Mouse (Mus musculus) small intestine, adult 2 months (tissue): Measurements from ENCODE around the gene Igfbp7. TPM values are rescaled to one million over a fixed set of nuclear protein-coding genes. Genes with fewer than 3 reads are reported as not detected.

ENCODE experiments used
- H3K27ac ChIP-seq: fragments of 200-500 bp; 2 replicates; pipeline ENCODE4 v1.5.1; 2012; ENCODE audit warnings: low read depth, low read length, control low read depth, inconsistent platforms; ENCODE audit not compliant: insufficient read depth
- H3K27me3 ChIP-seq: fragments of 200-500 bp; 2 replicates; pipeline ENCODE4 v1.6.1; 2012; ENCODE audit warnings: mild to moderate bottlenecking, moderate library complexity, low read length, inconsistent platforms; ENCODE audit not compliant: control insufficient read depth, insufficient read depth
- H3K36me3 ChIP-seq: fragments of 200-500 bp; 2 replicates; pipeline ENCODE4 v1.6.1; 2012; ENCODE audit warnings: mild to moderate bottlenecking, low read length, control low read depth, inconsistent platforms; ENCODE audit not compliant: control insufficient read depth, insufficient read depth
- H3K4me1 ChIP-seq: fragments of 200-500 bp; 2 replicates; pipeline ENCODE4 v1.6.1; 2012; ENCODE audit warnings: low read length, inconsistent platforms, mixed read lengths; ENCODE audit not compliant: control insufficient read depth, insufficient read depth, insufficient read length
- H3K4me3 ChIP-seq: fragments of 200-500 bp; 2 replicates; pipeline ENCODE4 v1.5.1; 2012; ENCODE audit warnings: low read depth, mild to moderate bottlenecking, control low read depth, inconsistent platforms, low read length, moderate library complexity
- CTCF ChIP-seq: fragments of 200-500 bp; IDR thresholded peaks from 2 replicates; pipeline ENCODE4 v1.5.1; 2012; ENCODE audit warnings: low read depth, mild to moderate bottlenecking, control low read depth, inconsistent platforms, low read length, moderate library complexity, mixed read lengths; ENCODE audit not compliant: insufficient replicate concordance, insufficient read length; ENCODE audit errors: extremely low read depth
- POLR2A ChIP-seq: fragments of 200-500 bp; IDR thresholded peaks from 2 replicates; pipeline ENCODE4 v1.6.1; 2012; ENCODE audit warnings: low read depth, mild to moderate bottlenecking, control low read depth, inconsistent platforms, low read length, moderate library complexity
- WGBS: fragments of 180-500 bp; shearing (Covaris S2); methylation state at CpG from one replicate; pipeline ENCODE4 v1.1.7; 2018; 5-methylcytosine and 5-hydroxymethylcytosine counted together
- polyA plus RNA-seq: library from polyadenylated mRNA; depleted of rRNA; stranded (reverse); fragments of >200 nt; gene quantifications from 2 replicates; pipeline ENCODE4 v1.2.3, GENCODE M21; 2012

Igfbp7 gene
- polyA plus RNA-seq, 1 experiment: 1,449 TPM

DNA sequence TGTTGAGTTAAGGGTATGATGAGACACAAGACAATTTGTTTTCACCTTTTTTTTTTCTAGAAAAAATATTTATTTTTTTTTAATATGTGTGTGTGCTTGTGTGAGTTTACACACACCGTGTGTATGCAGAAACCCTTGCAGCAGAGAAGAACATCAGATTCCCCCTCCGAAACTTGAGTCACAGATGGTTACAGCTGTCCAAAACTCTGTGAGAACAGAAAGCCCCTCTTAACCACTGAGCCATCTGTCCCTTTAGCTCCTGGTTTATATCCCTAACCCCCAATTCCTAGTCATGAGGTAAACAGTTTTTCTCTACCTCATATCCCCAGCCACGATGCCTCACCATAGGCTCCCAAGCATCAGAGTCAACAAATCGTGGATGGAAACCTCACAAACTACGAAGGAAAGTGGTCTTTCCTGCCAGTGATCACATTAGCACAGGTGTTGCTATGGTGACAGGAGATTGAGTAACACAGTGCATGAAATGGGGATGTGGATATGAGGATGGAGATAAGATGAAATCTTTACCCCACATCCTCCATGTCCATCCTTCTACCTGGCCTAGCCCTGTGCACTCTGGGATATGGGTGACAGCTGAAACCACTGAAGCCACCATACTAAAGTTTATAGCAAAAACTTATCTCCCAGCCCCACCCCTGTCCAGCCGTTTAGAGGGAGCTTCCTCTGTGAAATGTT lies 21.8 kb downstream of the Igfbp7 start:
- TF ChIP-seq CTCF: no peak
- no peak for TF ChIP-seq POLR2A
- H3K27ac ChIP-seq: peak overlapping the region; percentile 45
- H3K27me3 ChIP-seq: no peaks in the 10 kb centered on the region
- no peaks in the 10 kb centered on the region for H3K36me3 ChIP-seq
- no peak overlapping the region for H3K4me3 ChIP-seq
- 62% methylated on average over 6 of the region's 6 CpGs for WGBS
- H3K4me1 ChIP-seq: peaks cover 9% of the 10 kb centered on the region; the same call in 1 of the 2 replicates

DNA sequence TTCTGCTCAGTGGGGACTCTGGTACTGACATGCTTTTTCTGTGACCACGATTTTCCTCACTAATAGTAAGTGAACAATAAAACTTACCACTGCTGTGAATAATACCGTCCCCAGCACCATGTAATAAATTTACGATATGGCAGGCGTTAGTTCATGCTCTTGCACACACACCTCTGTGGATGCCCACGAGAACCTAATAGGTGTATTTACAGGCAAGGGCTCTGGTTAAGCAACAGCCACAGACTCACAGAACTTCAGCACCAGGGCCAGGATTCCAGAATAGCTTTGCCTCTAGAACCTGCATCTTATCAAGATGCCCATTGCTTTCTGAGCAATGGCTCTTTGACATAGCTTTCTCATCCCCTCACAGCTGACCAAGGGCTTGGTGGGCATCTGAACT lies 22.6 kb downstream of the Igfbp7 start:
- Histone ChIP-seq H3K4me1 (peaks cover 9% of the 10 kb centered on the region; the same call in 1 of the 2 replicates), H3K36me3 (no peaks in the 10 kb centered on the region), H3K4me3 (no peak overlapping the region), H3K27me3 (no peaks in the 10 kb centered on the region), H3K27ac (no peak overlapping the region)
- TF ChIP-seq POLR2A (no peak), CTCF (no peak)
- 28% methylated on average over 5 of the region's 5 CpGs for WGBS

DNA sequence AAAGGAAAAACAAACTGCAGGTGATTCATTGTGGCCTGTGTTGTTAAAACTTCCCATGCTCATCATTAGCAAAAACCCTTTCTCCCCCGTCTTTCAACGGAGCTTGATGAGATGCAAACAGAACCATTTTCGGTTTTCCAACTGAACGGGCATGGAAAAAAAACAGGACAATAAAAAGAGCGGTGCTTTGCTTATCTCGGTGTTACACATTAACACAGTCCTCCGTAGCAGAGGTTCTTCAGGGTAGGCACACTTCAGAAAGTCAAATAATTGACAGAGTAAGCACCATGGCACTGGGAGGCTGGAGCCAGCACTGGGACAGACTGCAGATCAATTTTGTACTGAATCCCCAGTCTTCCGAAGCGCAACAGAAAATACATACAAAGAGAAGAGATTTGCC lies 23.1 kb downstream of the Igfbp7 start:
- TF ChIP-seq POLR2A: no peak
- TF ChIP-seq CTCF: no peak
- 23% methylated on average over 9 of the region's 9 CpGs for WGBS

DNA sequence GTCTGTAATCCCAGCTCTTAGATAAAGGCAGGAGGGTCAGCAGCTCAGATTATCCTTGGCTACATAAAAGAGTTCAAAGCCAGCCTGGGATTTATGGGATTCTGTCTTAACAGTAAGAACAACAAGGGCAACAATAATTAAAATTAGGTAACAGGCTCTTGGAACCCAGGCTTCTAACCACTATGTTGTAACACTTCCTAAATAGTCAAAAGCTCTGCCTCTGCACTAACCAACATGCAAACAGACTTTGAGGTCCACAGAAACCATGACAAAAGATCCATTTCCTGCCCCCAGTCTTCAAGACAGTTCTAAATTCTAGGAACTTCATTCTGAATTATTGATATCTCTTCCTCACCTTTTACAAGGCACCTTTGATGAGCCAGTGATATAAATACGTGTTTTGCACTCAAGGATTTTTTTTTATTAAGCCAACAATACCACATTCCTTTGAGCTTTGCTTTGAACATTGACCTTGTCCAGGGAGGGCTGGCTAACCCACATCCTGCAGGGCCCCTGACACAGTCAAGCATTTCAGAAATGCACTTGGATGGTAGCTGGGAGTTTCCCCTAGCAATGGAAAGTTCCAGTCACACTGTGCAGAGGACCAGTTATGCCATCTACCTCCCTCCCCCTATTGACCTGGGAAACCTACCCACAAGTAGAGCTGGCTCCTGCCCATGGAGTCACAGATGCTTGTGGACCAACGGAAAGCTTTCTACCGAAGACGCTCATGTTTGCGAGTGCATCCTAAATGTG lies 23.9 kb downstream of the Igfbp7 start:
- Histone ChIP-seq H3K4me3 (no peak overlapping the region), H3K27me3 (no peaks in the 10 kb centered on the region), H3K27ac (peak overlapping the region; percentile 21; the same call in 1 of the 2 replicates), H3K36me3 (no peaks in the 10 kb centered on the region), H3K4me1 (peaks cover 12% of the 10 kb centered on the region; the same call in 1 of the 2 replicates)
- TF ChIP-seq CTCF: no peak
- no peak for TF ChIP-seq POLR2A
- 63% methylated on average over 5 of the region's 5 CpGs for WGBS

More for the DNA sequence above, 23.1 kb downstream of the Igfbp7 start:
- no peak overlapping the region; the same call in 1 of the 2 replicates for H3K27ac ChIP-seq
- peaks cover 11% of the 10 kb centered on the region; the same call in 1 of the 2 replicates for H3K4me1 ChIP-seq
- H3K36me3 ChIP-seq: no peaks in the 10 kb centered on the region
- no peak overlapping the region for H3K4me3 ChIP-seq
- H3K27me3 ChIP-seq: no peaks in the 10 kb centered on the region

DNA sequence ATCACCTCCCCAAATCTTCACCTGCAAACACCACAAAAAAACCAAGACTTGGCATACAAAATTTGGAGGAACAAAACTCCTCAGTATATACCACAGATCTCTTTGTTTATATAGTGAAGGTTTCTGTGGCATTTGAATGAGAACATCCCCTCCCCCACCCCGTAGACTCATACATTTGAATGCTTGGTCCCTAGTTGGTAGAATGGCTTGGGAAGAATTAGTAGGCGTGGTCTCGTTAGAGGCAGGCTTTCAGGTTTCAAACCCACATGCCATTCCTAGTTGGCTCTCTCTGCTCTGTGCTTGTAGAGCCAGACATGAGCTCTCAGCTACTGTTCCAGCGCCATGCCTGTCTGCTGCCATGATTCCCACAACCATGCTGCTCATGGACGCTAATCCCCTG lies 26.2 kb downstream of the Igfbp7 start:
- no peak overlapping the region for H3K27ac ChIP-seq
- WGBS: 86% methylated on average over 5 of the region's 5 CpGs
- H3K4me3 ChIP-seq: no peak overlapping the region
- peaks cover 9% of the 10 kb centered on the region; the same call in 1 of the 2 replicates for H3K4me1 ChIP-seq
- TF ChIP-seq POLR2A (no peak), CTCF (no peak)
- H3K36me3 ChIP-seq: no peaks in the 10 kb centered on the region
- no peaks in the 10 kb centered on the region for H3K27me3 ChIP-seq

DNA sequence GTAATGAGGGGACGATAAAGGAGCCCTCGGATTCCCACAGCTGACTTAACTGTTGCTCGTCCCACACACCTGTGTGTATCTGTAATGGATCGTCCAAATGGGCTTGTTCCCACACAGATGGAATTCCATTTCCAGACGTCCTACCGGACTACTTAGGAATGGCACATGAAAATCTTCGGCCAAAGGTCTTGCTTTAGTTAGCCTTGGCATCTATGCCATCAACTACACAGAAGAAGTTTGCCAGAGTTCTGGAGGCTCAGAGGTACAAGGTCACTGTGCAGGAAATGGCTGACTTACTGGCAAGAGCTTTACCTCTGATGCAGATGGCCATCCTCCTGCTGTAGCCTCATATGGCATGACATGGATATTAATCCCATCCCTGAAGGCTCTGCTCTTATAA lies 26.6 kb downstream of the Igfbp7 start:
- 83% methylated on average over 7 of the region's 7 CpGs for WGBS
- peaks cover 9% of the 10 kb centered on the region; the same call in 1 of the 2 replicates for H3K4me1 ChIP-seq
- no peak overlapping the region for H3K27ac ChIP-seq
- no peaks in the 10 kb centered on the region for H3K27me3 ChIP-seq
- H3K4me3 ChIP-seq: no peak overlapping the region
- no peaks in the 10 kb centered on the region for H3K36me3 ChIP-seq
- no peak for TF ChIP-seq POLR2A
- no peak for TF ChIP-seq CTCF

DNA sequence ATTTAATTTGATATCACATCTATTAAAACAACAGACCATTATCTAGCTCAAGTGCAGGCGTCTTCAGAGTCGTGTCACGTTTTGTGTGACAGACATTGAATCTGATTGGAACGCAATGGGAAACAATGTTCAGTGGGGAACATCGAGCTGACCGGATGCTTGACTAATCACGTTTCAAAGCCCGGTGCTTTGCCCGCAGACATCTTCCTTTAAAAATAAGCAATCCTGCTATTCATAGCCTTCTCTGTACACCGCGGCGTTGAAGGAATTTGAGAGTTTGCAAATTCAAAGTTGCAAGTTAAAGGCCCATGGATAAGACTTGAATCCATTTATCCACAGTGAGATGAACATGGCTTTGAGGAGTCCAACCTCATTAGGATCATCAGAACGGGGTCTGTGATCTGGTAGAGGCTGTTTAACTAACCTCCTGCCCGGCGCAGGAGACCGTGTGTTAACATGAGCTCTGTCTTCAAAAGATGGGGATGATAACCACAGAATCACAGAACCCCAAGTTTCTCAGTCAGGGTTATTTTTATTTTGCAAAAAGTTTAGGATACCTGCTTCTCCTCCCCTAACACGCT lies 27.4 kb downstream of the Igfbp7 start:
- peaks cover 9% of the 10 kb centered on the region; the same call in 1 of the 2 replicates for H3K4me1 ChIP-seq
- no peaks in the 10 kb centered on the region for H3K36me3 ChIP-seq
- no peak overlapping the region for H3K27ac ChIP-seq
- WGBS: 85% methylated on average over 17 of the region's 17 CpGs
- no peak for TF ChIP-seq CTCF
- TF ChIP-seq POLR2A: no peak
- no peaks in the 10 kb centered on the region for H3K27me3 ChIP-seq
- H3K4me3 ChIP-seq: no peak overlapping the region
